Mouse (Mus musculus) limb, embryonic 13.5 days (tissue): ENCODE measurements around the gene Parp3. TPM values are rescaled to one million over a fixed set of nuclear protein-coding genes. Genes with fewer than 3 reads are reported as not detected.
A peak's percentile ranks its signal among the peaks of the same experiment; 100 is the strongest.

Source experiments
- ATAC-seq: fragments of 200-750 bp; cut with Nextera tagmentation; 2 replicates; pipeline ENCODE4 v1.8.0; 2017; ENCODE audit warnings: low read depth, moderate number of reproducible peaks, moderate TSS enrichment; ENCODE audit not compliant: low FRiP score
- H3K27ac ChIP-seq: fragments of 300-500 bp; sonication (generic); 2 replicates; pipeline ENCODE4 v1.5.1; 2015; ENCODE audit warnings: inconsistent platforms, mild to moderate bottlenecking, moderate library complexity
- H3K27me3 ChIP-seq: fragments of 300-500 bp; sonication (generic); 2 replicates; pipeline ENCODE4 v1.6.1; 2015; ENCODE audit warnings: mild to moderate bottlenecking, inconsistent platforms
- H3K36me3 ChIP-seq: fragments of 300-500 bp; sonication (generic); 2 replicates; pipeline ENCODE4 v1.6.1; 2015; ENCODE audit warnings: inconsistent platforms, mild to moderate bottlenecking, moderate library complexity
- H3K4me1 ChIP-seq: fragments of 300-500 bp; sonication (generic); 2 replicates; pipeline ENCODE4 v1.6.1; 2015; ENCODE audit warnings: inconsistent platforms
- H3K4me2 ChIP-seq: fragments of 300-500 bp; sonication (generic); replicated peaks from 2 replicates; pipeline ENCODE4 v1.6.1; 2015; ENCODE audit warnings: inconsistent platforms, mild to moderate bottlenecking, moderate library complexity
- H3K4me3 ChIP-seq: fragments of 300-500 bp; sonication (generic); 2 replicates; pipeline ENCODE4 v1.5.1; 2015; ENCODE audit warnings: moderate library complexity, mild to moderate bottlenecking, inconsistent platforms
- H3K9ac ChIP-seq: fragments of 300-500 bp; sonication (generic); 2 replicates; pipeline ENCODE4 v1.6.1; 2015; ENCODE audit warnings: mild to moderate bottlenecking, inconsistent platforms
- H3K9me3 ChIP-seq: fragments of 300-500 bp; sonication (generic); 2 replicates; pipeline ENCODE4 v1.6.1; 2016; ENCODE audit warnings: inconsistent platforms
- WGBS: fragments of 180-500 bp; shearing (Covaris S2); methylation state at CpG from one replicate; pipeline ENCODE4 v1.1.7; 2015; 5-methylcytosine and 5-hydroxymethylcytosine counted together
- polyA plus RNA-seq: library from polyadenylated mRNA; unstranded; fragments of >200 nt; fragmentation: Nextera tagmentation; extraction: Ambion mirVana; gene quantifications from 2 replicates; pipeline ENCODE4 v1.2.1, GENCODE M21; 2015

Parp3 gene
- polyA plus RNA-seq, 1 experiment from 2014 or later = 3.7 TPM

DNA sequence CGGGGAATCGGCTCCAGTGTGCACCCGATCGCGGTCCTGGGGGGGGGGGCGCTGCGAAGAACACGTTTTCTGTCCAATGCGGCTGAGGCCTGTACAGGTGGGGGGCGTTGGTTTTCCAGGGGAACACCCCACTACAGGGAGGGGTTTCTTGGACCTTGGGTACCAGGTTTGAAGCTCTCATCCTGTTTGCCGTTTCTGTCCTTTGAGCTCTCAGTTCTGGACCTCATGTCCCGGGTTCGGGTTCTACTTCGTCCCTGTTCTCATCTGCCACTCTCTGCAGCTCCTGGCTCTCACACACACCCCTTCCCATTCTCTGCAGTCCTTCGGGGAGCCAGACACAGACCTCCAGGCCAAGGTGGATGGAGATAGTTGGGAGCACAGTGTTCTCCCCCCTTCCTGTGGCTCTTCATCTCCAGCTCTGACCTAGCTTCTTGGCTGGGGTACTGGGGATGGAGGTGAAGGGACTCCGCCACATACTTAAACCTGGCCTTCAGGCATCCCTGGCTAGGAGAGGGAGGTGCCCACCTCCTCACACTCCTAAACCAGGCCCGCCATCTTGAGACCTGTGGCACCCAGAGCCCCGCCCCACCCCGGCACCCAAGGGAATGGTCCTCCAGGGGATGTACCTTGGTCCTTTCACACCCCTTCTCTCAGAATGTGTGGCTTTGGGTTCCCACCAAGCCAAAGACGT, 22.5 kb downstream of the Parp3 start:
- H3K4me3 ChIP-seq = peak overlapping the region; percentile 71
- ATAC-seq = peak; percentile 6; the same call in 1 of the 2 replicates
- H3K9me3 ChIP-seq = no peaks in the 10 kb centered on the region
- H3K4me2 ChIP-seq = peak overlapping the region; percentile 87
- H3K36me3 ChIP-seq = peaks cover 20% of the 10 kb centered on the region
- WGBS = 2% methylated on average over 11 of the region's 20 CpGs
- no peaks in the 10 kb centered on the region for H3K27me3 ChIP-seq
- peak overlapping the region; percentile 84 for H3K9ac ChIP-seq
- H3K27ac ChIP-seq = peak overlapping the region; percentile 92
- H3K4me1 ChIP-seq = peaks cover 87% of the 10 kb centered on the region

DNA sequence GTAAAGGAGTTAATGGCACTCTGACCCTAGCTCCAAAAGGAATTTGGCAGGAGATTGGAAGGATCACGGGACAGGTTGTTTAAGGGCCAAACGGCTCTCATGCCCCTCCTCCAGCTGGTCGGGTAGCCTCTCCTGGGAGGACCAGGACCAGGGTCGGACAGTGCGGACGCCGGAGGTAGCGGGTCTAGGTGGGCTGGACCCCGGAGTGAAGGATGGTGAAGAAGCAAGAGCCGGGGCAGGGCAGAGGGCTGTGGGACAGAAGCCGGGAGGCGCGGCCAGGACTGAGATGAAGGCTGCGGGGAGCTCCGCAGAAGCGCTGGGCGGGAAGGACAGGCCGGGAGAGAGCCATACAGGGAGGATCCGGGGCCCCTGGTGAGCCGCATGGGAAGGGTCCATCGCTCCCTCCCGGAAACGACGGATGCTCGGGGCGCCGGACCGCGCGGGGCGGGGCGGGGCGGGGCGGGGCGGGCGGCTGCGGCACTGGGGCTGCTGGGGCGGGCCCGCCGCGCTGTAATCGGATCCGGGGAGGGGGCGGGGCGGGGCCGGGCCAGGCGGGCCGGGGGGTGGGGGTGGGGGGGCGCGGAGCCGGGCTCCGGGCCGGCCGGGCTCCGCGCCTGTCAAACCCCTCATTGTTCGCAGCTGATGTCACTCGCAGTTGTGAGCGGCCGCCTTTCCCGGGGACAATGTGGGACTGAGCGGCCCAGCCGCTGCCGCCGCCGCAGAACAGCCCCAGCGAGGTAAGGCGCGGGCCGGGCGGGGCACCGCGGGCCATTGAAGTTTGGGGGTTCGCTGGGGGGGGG, 23.3 kb downstream of the Parp3 start, which contains the start of gene Pcbp4:
Pcbp4 (plus strand) TSS at position 21 of the 800 bp plus-strand sequence.
- peak within 1 kb of the TSS; percentile 71 for H3K4me3 ChIP-seq
- peak within 1 kb of the TSS; percentile 92 for H3K27ac ChIP-seq
- under 1% methylated on average over 28 of the region's 74 CpGs for WGBS
- H3K9ac ChIP-seq = peak within 1 kb of the TSS; percentile 84
- H3K4me1 ChIP-seq = peaks cover 89% of the 10 kb centered on the region
- H3K27me3 ChIP-seq = no peaks in the 10 kb centered on the region
- peaks cover 18% of the 10 kb centered on the region for H3K36me3 ChIP-seq
- ATAC-seq = peak; percentile 71
- H3K9me3 ChIP-seq = no peaks in the 10 kb centered on the region
- H3K4me2 ChIP-seq = peak within 1 kb of the TSS; percentile 87

DNA sequence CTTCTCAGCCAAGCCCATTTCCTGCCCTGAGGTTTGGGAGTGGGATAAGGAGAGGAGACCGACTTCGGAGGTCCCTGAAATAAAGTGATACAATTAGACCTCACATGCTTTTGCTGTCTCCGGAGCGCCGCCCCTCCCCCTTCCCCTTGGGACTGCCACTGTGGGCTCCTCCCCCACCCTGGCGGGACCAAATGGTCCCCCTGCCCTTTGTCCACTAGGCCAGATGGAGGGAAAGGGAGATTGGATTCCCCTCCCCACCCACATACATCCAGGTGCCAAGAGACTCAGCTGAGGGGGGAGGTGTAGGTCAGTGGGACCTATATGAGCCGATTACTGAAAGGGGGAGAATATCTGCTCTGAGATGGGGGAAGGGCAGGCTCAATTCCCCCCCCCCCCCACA, 23.9 kb downstream of the Parp3 start:
- no peak; the same call in 1 of the 2 replicates for ATAC-seq
- peaks cover 88% of the 10 kb centered on the region for H3K4me1 ChIP-seq

DNA sequence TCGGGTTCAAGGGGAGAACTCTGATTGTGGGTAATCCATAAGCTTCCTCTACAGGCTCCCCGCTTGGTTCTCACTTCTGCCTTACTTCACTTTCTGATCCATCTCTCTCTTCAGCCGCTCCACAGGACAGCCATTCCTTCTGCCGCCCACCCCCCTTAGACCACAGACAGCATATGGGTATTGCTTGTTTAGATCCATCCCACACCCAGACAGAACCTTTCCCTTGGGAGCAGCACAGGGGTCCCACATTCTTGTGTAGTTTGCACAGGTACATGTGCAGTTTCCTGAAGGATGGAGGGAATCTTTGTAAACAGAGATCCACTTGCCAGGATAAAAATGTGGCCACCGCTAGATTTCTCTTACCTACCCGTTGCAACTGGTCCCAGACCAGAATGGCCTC, 24.4 kb downstream of the Parp3 start:
- peak overlapping the region; percentile 71; the same call in 1 of the 2 replicates for H3K4me3 ChIP-seq
- ATAC-seq = no peak
- H3K36me3 ChIP-seq = peaks cover 8% of the 10 kb centered on the region; the same call in 1 of the 2 replicates
- H3K27ac ChIP-seq = peak overlapping the region; percentile 92; the same call in 1 of the 2 replicates
- H3K27me3 ChIP-seq = no peaks in the 10 kb centered on the region
- H3K4me1 ChIP-seq = peaks cover 85% of the 10 kb centered on the region
- no peak overlapping the region for H3K9ac ChIP-seq
- H3K4me2 ChIP-seq = peak overlapping the region; percentile 87
- WGBS = 28% methylated on average over 6 of the region's 6 CpGs
- H3K9me3 ChIP-seq = no peaks in the 10 kb centered on the region

More for the DNA sequence above, 23.9 kb downstream of the Parp3 start:
- peak overlapping the region; percentile 92 for H3K27ac ChIP-seq
- peak overlapping the region; percentile 71 for H3K4me3 ChIP-seq
- H3K9me3 ChIP-seq = no peaks in the 10 kb centered on the region
- H3K27me3 ChIP-seq = no peaks in the 10 kb centered on the region
- H3K36me3 ChIP-seq = peaks cover 11% of the 10 kb centered on the region; the same call in 1 of the 2 replicates
- H3K9ac ChIP-seq = peak overlapping the region; percentile 84
- peak overlapping the region; percentile 87 for H3K4me2 ChIP-seq
- 5% methylated on average over 7 of the region's 7 CpGs for WGBS

DNA sequence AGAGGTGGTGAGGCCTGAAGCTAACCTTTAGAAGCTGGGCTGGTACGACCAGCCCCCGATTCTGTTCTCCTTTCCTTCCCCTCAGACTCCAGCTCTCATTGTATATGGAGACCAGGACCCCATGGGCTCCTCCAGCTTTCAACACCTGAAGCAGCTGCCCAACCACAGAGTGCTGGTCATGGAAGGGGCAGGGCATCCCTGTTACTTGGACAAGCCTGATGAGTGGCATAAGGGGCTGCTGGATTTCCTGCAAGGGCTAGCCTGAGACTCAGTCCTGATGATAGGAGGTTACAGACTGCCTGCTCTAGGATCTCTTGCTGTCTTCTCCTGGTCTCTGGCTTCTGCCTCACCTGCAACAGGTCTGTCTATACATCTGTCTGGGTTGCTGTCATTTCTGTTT, 24.9 kb downstream of the Parp3 start:
- no peak overlapping the region for H3K27ac ChIP-seq
- no peaks in the 10 kb centered on the region for H3K9me3 ChIP-seq

DNA sequence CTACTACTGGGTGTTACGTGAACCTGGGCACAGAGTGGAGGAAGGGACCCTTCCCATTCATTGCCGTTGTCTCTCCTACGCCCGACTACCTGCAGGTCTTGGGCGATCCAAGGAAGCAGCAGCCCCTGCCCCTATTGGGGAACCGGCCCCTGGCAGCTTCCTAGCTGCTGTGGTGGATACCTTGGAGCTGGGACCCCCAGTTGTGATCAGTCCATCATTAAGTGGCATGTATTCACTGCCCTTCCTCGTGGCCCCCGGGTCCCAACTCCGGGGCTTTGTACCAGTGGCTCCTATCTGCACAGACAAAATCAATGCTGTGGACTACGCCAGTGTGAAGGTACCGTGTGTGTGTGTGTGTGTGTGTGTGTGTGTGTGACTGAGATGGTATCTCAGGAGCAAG, 25.5 kb downstream of the Parp3 start:
- H3K9ac ChIP-seq = no peak overlapping the region
- peak overlapping the region; percentile 39 for H3K4me2 ChIP-seq
- no peak for ATAC-seq
- no peaks in the 10 kb centered on the region for H3K36me3 ChIP-seq
- H3K27ac ChIP-seq = no peak overlapping the region; the same call in 1 of the 2 replicates
- no peaks in the 10 kb centered on the region for H3K9me3 ChIP-seq
- 0 out of 2 replicates have a peak overlapping the region, but pooled peaks have one; percentile 4 for H3K4me3 ChIP-seq
- WGBS = 67% methylated on average over 11 of the region's 11 CpGs
- no peaks in the 10 kb centered on the region for H3K27me3 ChIP-seq
- H3K4me1 ChIP-seq = peaks cover 84% of the 10 kb centered on the region

More for the DNA sequence above, 24.9 kb downstream of the Parp3 start:
- H3K36me3 ChIP-seq = 0 out of 2 replicates have a peak, but pooled peaks cover 3% of the 10 kb centered on the region
- H3K4me2 ChIP-seq = no peak overlapping the region
- WGBS = 57% methylated on average over 2 of the region's 2 CpGs
- no peaks in the 10 kb centered on the region for H3K27me3 ChIP-seq
- no peak overlapping the region for H3K4me3 ChIP-seq
- H3K9ac ChIP-seq = 0 out of 2 replicates have a peak overlapping the region, but pooled peaks have one; percentile 35
- peaks cover 84% of the 10 kb centered on the region for H3K4me1 ChIP-seq
- ATAC-seq = no peak

DNA sequence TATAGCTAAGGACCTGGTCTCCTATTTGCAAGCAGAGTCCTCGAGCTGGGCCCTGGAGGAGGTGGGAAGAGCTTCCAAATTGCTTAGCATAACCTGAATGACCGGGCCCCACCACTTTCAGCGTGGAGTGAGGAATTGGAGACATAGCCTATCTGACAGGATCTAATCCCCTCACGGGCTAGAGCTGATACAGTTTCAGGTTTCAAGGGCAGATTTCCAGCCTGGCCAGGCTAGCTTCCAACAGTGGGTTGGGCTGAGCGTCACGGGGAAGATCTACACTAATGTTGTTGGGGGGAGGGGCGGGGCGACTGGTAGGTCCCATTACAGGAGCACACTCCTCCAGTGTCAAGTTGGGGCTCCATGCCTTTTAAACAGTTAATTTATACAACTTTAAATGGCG, 26.1 kb downstream of the Parp3 start:
- no peak for ATAC-seq
- peaks cover 84% of the 10 kb centered on the region for H3K4me1 ChIP-seq
- WGBS = 3% methylated on average over 9 of the region's 9 CpGs
- H3K27me3 ChIP-seq = no peaks in the 10 kb centered on the region
- no peaks in the 10 kb centered on the region for H3K36me3 ChIP-seq
- no peaks in the 10 kb centered on the region for H3K9me3 ChIP-seq
- peak overlapping the region; percentile 4; the same call in 1 of the 2 replicates for H3K4me3 ChIP-seq
- peak overlapping the region; percentile 39 for H3K4me2 ChIP-seq
- H3K9ac ChIP-seq = peak overlapping the region; percentile 35; the same call in 1 of the 2 replicates
- H3K27ac ChIP-seq = peak overlapping the region; percentile 44; the same call in 1 of the 2 replicates

DNA sequence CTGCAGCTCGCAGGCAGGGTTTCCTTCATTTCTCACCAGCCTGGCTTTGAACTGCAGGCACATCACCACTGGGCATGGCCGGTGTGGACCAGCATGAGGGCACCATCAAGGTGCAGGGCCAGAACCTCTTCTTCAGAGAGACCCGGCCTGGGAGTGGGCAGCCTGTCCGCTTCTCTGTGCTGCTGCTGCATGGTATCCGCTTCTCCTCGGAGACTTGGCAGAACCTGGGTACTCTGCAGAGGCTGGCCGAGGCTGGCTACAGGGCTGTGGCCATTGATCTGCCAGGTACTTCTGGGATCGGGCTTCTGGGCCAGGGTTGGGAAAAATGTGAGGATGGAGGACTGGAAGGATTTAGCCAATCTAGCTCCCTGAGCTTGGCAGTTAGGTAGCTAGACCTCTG, 26.8 kb downstream of the Parp3 start:
- Histone ChIP-seq H3K9me3 (no peaks in the 10 kb centered on the region), H3K27ac (peak overlapping the region; percentile 44; the same call in 1 of the 2 replicates), H3K36me3 (no peaks in the 10 kb centered on the region), H3K4me2 (peak overlapping the region; percentile 39; the same call in 1 of the 2 replicates), H3K27me3 (no peaks in the 10 kb centered on the region), H3K9ac (peak overlapping the region; percentile 35; the same call in 1 of the 2 replicates), H3K4me1 (peaks cover 79% of the 10 kb centered on the region), H3K4me3 (peak overlapping the region; percentile 4; the same call in 1 of the 2 replicates)
- 90% methylated on average over 8 of the region's 8 CpGs for WGBS
- ATAC-seq = no peak

DNA sequence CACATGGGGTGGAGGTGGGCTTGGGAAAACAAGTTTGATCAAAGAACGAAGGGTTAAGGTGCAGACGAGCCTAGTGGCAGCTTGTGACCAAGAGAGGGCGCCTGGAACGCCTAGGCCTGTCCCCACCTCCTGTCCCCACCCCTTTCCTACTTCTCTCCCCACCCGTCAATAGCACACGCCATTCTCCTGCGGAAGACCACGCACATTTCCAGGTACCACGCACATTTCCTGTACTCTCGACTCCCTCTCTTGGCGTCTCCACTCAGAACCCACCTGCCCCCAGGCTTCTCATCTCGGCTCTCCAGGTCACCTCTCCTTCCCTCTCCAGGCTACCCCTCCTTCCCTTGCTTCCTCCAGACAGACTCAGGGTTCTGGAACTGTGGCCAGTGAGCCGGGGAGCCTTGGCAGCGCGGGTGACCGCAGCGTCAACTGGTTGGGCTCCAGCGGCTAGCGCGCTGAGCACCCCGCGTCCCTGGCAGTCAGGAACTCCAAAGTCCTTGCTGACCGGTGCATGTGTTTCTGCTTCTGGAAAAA, 28.2 kb downstream of the Parp3 start:
- H3K4me3 ChIP-seq = peak overlapping the region; percentile 68
- peak overlapping the region; percentile 83 for H3K4me2 ChIP-seq
- no peaks in the 10 kb centered on the region for H3K9me3 ChIP-seq
- WGBS = under 1% methylated on average over 23 of the region's 23 CpGs
- H3K27me3 ChIP-seq = no peaks in the 10 kb centered on the region
- peaks cover 73% of the 10 kb centered on the region for H3K4me1 ChIP-seq
- H3K27ac ChIP-seq = peak overlapping the region; percentile 72; the same call in 1 of the 2 replicates
- ATAC-seq = peak; percentile 48; the same call in 1 of the 2 replicates
- peaks cover 5% of the 10 kb centered on the region for H3K36me3 ChIP-seq
- H3K9ac ChIP-seq = peak overlapping the region; percentile 76

DNA sequence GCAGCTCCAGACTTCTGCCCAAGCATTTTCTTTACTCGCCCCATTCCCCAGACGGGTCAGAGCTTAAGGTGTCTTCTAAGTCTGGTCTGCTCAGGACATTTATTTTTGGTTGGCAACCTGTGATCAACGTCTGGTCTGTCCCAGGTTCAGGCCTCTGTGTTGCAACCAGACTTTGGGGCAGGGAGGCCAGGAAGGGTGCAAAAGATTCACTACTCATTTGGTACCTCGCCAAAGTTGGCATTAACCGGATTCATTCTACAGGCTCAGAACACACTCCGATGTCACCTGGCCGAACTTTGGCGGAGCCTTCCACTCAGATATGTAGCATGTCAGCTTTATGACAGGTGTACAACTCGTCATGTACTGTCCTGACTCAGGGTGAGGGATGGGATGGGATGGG, 28.8 kb downstream of the Parp3 start:
- Histone ChIP-seq H3K9ac (peak overlapping the region; percentile 76), H3K4me1 (peaks cover 70% of the 10 kb centered on the region), H3K36me3 (peaks cover 7% of the 10 kb centered on the region), H3K9me3 (no peaks in the 10 kb centered on the region), H3K27me3 (no peaks in the 10 kb centered on the region), H3K4me2 (peak overlapping the region; percentile 83), H3K27ac (peak overlapping the region; percentile 72; the same call in 1 of the 2 replicates), H3K4me3 (peak overlapping the region; percentile 68)
- no peak for ATAC-seq
- 37% methylated on average over 9 of the region's 9 CpGs for WGBS

DNA sequence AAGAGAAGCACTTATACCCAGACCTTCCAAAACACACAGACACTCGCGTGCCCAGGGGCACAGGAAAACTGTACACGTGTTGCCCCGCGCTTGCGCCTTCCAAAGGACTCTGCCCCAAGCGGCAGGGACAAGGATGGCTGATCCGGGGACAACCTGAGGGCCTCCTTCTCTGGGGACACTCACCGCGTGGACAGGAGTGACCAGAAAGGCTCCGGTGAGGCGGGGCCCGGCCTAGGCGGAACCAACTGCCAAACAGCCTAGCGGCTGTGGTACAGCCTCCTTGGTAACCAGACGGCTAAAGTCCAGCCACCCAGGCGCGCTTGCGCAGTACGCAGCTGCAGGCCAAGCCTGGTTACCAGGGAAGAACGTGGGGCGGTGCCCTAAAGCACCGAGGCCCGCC, 29.4 kb downstream of the Parp3 start, which contains the start of the genes Abhd14b and Abhd14a:
Abhd14b (plus strand) TSS at position 112 of the 400 bp plus-strand sequence.
Abhd14a (minus strand) TSS at position 331 of the 400 bp plus-strand sequence.
- under 1% methylated on average over 24 of the region's 24 CpGs for WGBS
- Histone ChIP-seq H3K27ac (peak within 1 kb of the TSS; percentile 72; the same call in 1 of the 2 replicates), H3K4me3 (peak within 1 kb of the TSS; percentile 68), H3K9me3 (no peaks in the 10 kb centered on the region), H3K4me2 (peak within 1 kb of the TSS; percentile 83), H3K36me3 (peaks cover 7% of the 10 kb centered on the region), H3K9ac (peak within 1 kb of the TSS; percentile 76), H3K4me1 (peaks cover 64% of the 10 kb centered on the region), H3K27me3 (no peaks in the 10 kb centered on the region)
- peak; percentile 88 for ATAC-seq
